Mouse (Mus musculus) liver, embryonic 14.5 days (tissue): ENCODE measurements at regions not wholly inside any gene's neighbourhood (a gene's known extent, or its start where the extent isn't known, plus 50 kb on each side); places are given as distances from the start of the nearest gene placed in this dataset.

Experiments
- CTCF ChIP-seq: IDR thresholded peaks from 2 replicates; pipeline ENCODE4 v1.5.1; 2016; ENCODE audit warnings: antibody characterized with exemption, low read depth, control low read depth
- EP300 ChIP-seq: IDR thresholded peaks from 2 replicates; pipeline ENCODE4 v1.6.1; 2016; ENCODE audit warnings: antibody characterized with exemption, low read depth

DNA sequence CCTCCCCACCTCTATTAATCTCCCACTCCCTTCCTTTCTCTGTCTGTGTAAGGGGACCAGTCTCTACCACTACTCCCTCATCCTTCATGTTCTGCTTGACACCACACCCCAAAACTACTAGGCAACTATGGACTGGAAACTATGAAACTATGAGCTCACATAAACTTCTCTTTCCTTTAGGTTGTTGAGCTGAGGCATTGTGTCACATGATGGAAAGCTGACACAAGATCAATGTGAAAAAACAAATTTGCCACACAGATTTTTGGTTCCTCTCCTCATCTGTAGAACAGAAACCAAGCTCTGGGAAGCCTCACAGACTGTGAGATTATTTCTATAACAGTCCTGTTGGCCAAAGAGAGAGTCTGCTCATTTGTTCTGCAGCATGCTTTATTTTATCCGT lies 528.7 kb upstream of the Nrp1 start:
- TF ChIP-seq EP300 (no peak), CTCF (no peak)
